Mouse (Mus musculus): Measurements from ENCODE around the gene Lrrc27. TPM values are rescaled to one million over a fixed set of nuclear protein-coding genes. Genes with fewer than 3 reads are reported as not detected.

Gene Lrrc27
- total and polyA plus RNA-seq, 3 experiments, result 0.21 TPM; not detected in 2

GRCm38 (mm10) chr7:139266886-139267870, 54.4 kb downstream of the Lrrc27 start:
- Histone ChIP-seq H3K27ac (ENCODE audit: insufficient read depth, low read depth) (no peak overlapping the region), H3K79me2 (replicated peaks; ENCODE audit: control insufficient read depth, extremely low read depth, insufficient read depth, poor library complexity, severe bottlenecking) (no peaks in the 10 kb centered on the region), H3K4me1 (ENCODE audit: control insufficient read depth in 1 of 2, insufficient read depth in 2 of 2) (peaks cover 8 to 10% of the 10 kb centered on the region in 2 experiments), H3K9ac (ENCODE audit: insufficient read depth, low read depth) (no peak overlapping the region), H3K36me3 (replicated peaks in 1 of 2; ENCODE audit: control insufficient read depth in 1 of 2, insufficient read depth in 1 of 2, low read length in 1 of 2) (no peaks in the 10 kb centered on the region), H3K4me2 (ENCODE audit: insufficient read depth, low read depth, poor library complexity, severe bottlenecking) (no peak overlapping the region), H3K27me3 (replicated peaks) (peaks cover 87% of the 10 kb centered on the region), H3K9me3 (replicated peaks; ENCODE audit: low read length) (no peaks in the 10 kb centered on the region), H3K4me3 (replicated peaks in 1 of 3; ENCODE audit: low read depth in 2 of 3, low read length in 2 of 3, poor library complexity in 1 of 3) (no peak overlapping the region)
- in situ Hi-C loops (cut with MboI; ENCODE audit: low pct_ligation_motif_present, low pct_unique_long_range_greater_than_20kb, low sequenced_read_pairs), result no loop called here
- dilution Hi-C loops (cut with MboI; ENCODE audit: extremely low pct_ligation_motif_present, extremely low pct_unique_long_range_greater_than_20kb, low sequenced_read_pairs), result no loop called here
- no peak for DNase-seq (ENCODE audit: extremely low read depth)
- TF ChIP-seq MAFK (IDR thresholded peaks at IDR 0.05; ENCODE audit: insufficient replicate concordance, low read length), result no peak
- TF ChIP-seq POLR2A (IDR thresholded peaks at IDR 0.05; ENCODE audit: low read depth, low read length), result no peak
- no peak for TF ChIP-seq ZC3H11A (IDR thresholded peaks at IDR 0.05; ENCODE audit: low read depth, low read length)
- TF ChIP-seq POLR2AphosphoS2 (IDR thresholded peaks at IDR 0.05; ENCODE audit: low read depth, low read length), result no peak
- no peak for TF ChIP-seq CHD1 (IDR thresholded peaks at IDR 0.05; ENCODE audit: low read depth, low read length)
- TF ChIP-seq ELF1 (IDR thresholded peaks at IDR 0.05; ENCODE audit: low read depth, low read length), result no peak
- no peak for TF ChIP-seq E2F4 (IDR thresholded peaks at IDR 0.05; ENCODE audit: insufficient replicate concordance, low read depth, low read length)
- TF ChIP-seq CHD2 (IDR thresholded peaks at IDR 0.05; ENCODE audit: low read length), result no peak
- no peak for TF ChIP-seq PAX5 (IDR thresholded peaks at IDR 0.05; ENCODE audit: low read length)

DNA sequence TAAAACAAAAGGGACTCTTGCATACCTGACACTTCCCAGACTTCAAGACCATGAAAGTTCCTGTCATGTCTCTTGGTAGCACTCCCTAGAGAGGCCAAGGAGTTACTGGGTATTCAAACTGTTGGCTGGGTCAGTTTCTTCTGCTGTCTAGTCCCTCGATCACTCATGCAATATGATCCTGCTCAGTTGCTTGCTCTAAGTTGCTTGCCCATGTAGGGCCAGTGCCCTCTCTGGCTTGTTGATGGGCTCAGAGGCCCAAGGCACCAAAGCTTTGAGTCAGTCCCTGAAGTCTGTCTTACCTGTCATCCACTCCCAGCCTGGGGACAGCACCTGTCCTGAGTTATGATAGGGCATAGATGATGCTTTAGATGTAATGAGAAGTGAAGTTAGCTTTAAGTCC, 58.0 kb downstream of the Lrrc27 start:
- H3K27me3 ChIP-seq (replicated peaks), result peaks cover 91% of the 10 kb centered on the region
- no peaks in the 10 kb centered on the region for H3K36me3 ChIP-seq (replicated peaks in 1 of 2; ENCODE audit: control insufficient read depth in 1 of 2, insufficient read depth in 1 of 2, low read length in 1 of 2)
- H3K4me3 ChIP-seq (replicated peaks in 1 of 3; ENCODE audit: low read depth in 2 of 3, low read length in 2 of 3, poor library complexity in 1 of 3), result no peak overlapping the region
- no peaks in the 10 kb centered on the region for H3K9me3 ChIP-seq (replicated peaks; ENCODE audit: low read length)
- dilution Hi-C loops (cut with MboI; ENCODE audit: extremely low pct_ligation_motif_present, extremely low pct_unique_long_range_greater_than_20kb, low sequenced_read_pairs), result no loop called here
- in situ Hi-C loops (cut with MboI; ENCODE audit: low pct_ligation_motif_present, low pct_unique_long_range_greater_than_20kb, low sequenced_read_pairs), result no loop called here
- DNase-seq (ENCODE audit: extremely low read depth), result no peak
- no peaks in the 10 kb centered on the region for H3K79me2 ChIP-seq (replicated peaks; ENCODE audit: control insufficient read depth, extremely low read depth, insufficient read depth, poor library complexity, severe bottlenecking)
- no peak for TF ChIP-seq ZKSCAN1 (IDR thresholded peaks at IDR 0.05; ENCODE audit: borderline replicate concordance, low read depth, low read length)
- no peak for TF ChIP-seq USF2 (conservative IDR thresholded peaks at IDR 0.05; ENCODE audit: low read depth, low read length)
- no peak for TF ChIP-seq CTCF (conservative IDR thresholded peaks at IDR 0.05 in 1 of 2, IDR thresholded peaks at IDR 0.05 in 1 of 2; ENCODE audit: low read depth in 2 of 2, low read length in 2 of 2)
- no peak overlapping the region for H3K4me2 ChIP-seq (ENCODE audit: insufficient read depth, low read depth, poor library complexity, severe bottlenecking)
- H3K9ac ChIP-seq (ENCODE audit: insufficient read depth, low read depth), result no peak overlapping the region
- no peak overlapping the region for H3K27ac ChIP-seq (ENCODE audit: insufficient read depth, low read depth)
- H3K4me1 ChIP-seq (ENCODE audit: control insufficient read depth in 1 of 2, insufficient read depth in 2 of 2), result no peaks in the 10 kb centered on the region

GRCm38 (mm10) chr7:139271871-139272270, 59.1 kb downstream of the Lrrc27 start:
- H3K36me3 ChIP-seq (replicated peaks in 1 of 2; ENCODE audit: control insufficient read depth in 1 of 2, insufficient read depth in 1 of 2, low read length in 1 of 2), result no peaks in the 10 kb centered on the region
- H3K79me2 ChIP-seq (replicated peaks; ENCODE audit: control insufficient read depth, extremely low read depth, insufficient read depth, poor library complexity, severe bottlenecking), result no peaks in the 10 kb centered on the region
- H3K27me3 ChIP-seq (replicated peaks), result peaks cover 91% of the 10 kb centered on the region
- dilution Hi-C loops (cut with MboI; ENCODE audit: extremely low pct_ligation_motif_present, extremely low pct_unique_long_range_greater_than_20kb, low sequenced_read_pairs) (no loop called here), in situ Hi-C loops (cut with MboI; ENCODE audit: low pct_ligation_motif_present, low pct_unique_long_range_greater_than_20kb, low sequenced_read_pairs) (no loop called here)
- no peaks in the 10 kb centered on the region for H3K4me1 ChIP-seq (ENCODE audit: control insufficient read depth in 1 of 2, insufficient read depth in 2 of 2)
- no peak overlapping the region for H3K4me3 ChIP-seq (replicated peaks in 1 of 3; ENCODE audit: low read depth in 2 of 3, low read length in 2 of 3, poor library complexity in 1 of 3)
- no peaks in the 10 kb centered on the region for H3K9me3 ChIP-seq (replicated peaks; ENCODE audit: low read length)
- no peak overlapping the region for H3K27ac ChIP-seq (ENCODE audit: insufficient read depth, low read depth)
- H3K9ac ChIP-seq (ENCODE audit: insufficient read depth, low read depth), result no peak overlapping the region
- DNase-seq (ENCODE audit: extremely low read depth), result no peak
- H3K4me2 ChIP-seq (ENCODE audit: insufficient read depth, low read depth, poor library complexity, severe bottlenecking), result no peak overlapping the region
- TF ChIP-seq NELFE (IDR thresholded peaks at IDR 0.05; ENCODE audit: low read depth, low read length) (no peak), SIN3A (IDR thresholded peaks at IDR 0.05; ENCODE audit: low read length) (no peak), ETS1 (conservative IDR thresholded peaks at IDR 0.05; ENCODE audit: low read depth, low read length) (no peak), CTCF (conservative IDR thresholded peaks at IDR 0.05 in 1 of 2, IDR thresholded peaks at IDR 0.05 in 1 of 2; ENCODE audit: low read depth in 2 of 2, low read length in 2 of 2) (no peak), USF2 (conservative IDR thresholded peaks at IDR 0.05; ENCODE audit: low read depth, low read length) (no peak), PAX5 (IDR thresholded peaks at IDR 0.05; ENCODE audit: low read length) (no peak), POLR2AphosphoS2 (IDR thresholded peaks at IDR 0.05; ENCODE audit: low read depth, low read length) (no peak), MEF2A (IDR thresholded peaks at IDR 0.05; ENCODE audit: borderline replicate concordance, low read depth, low read length) (no peak), SMC3 (IDR thresholded peaks at IDR 0.05; ENCODE audit: low read depth, low read length) (no peak), CHD2 (IDR thresholded peaks at IDR 0.05; ENCODE audit: low read length) (no peak), USF1 (IDR thresholded peaks at IDR 0.05; ENCODE audit: low read depth, low read length) (no peak), MAZ (IDR thresholded peaks at IDR 0.05; ENCODE audit: low read depth, low read length) (no peak), TCF12 (IDR thresholded peaks at IDR 0.05; ENCODE audit: low read depth, low read length) (no peak), BHLHE40 (IDR thresholded peaks at IDR 0.05; ENCODE audit: low read depth, low read length) (no peak), MYC (IDR thresholded peaks at IDR 0.05; ENCODE audit: low read depth, low read length) (no peak), ZC3H11A (IDR thresholded peaks at IDR 0.05; ENCODE audit: low read depth, low read length) (no peak), NRF1 (IDR thresholded peaks at IDR 0.05; ENCODE audit: low read depth, low read length) (no peak), ZMIZ1 (IDR thresholded peaks at IDR 0.05; ENCODE audit: low read depth, low read length) (no peak)

Measured in CH12.LX (cell line).